Mouse (Mus musculus) ES-E14 (cell line): ENCODE results near the gene Ppp1r9a.

Experiments
- CHD2 ChIP-seq: IDR thresholded peaks from 2 replicates; pipeline ENCODE4 v1.6.1; 2014; ENCODE audit warnings: mild to moderate bottlenecking, low read depth, low read length, inconsistent platforms
- HCFC1 ChIP-seq: IDR thresholded peaks from 2 replicates; pipeline ENCODE4 v1.6.1; 2012; ENCODE audit warnings: low read length, inconsistent platforms, borderline replicate concordance; ENCODE audit not compliant: insufficient read depth
- MAFK ChIP-seq: IDR thresholded peaks from 2 replicates; pipeline ENCODE4 v1.6.1; 2014; ENCODE audit warnings: mild to moderate bottlenecking, low read depth, low read length, inconsistent platforms; ENCODE audit not compliant: insufficient read depth
- ZC3H11A ChIP-seq: IDR thresholded peaks from 2 replicates; pipeline ENCODE4 v1.6.1; 2012; ENCODE audit warnings: low read depth, mild to moderate bottlenecking, inconsistent platforms, low read length, borderline replicate concordance

DNA sequence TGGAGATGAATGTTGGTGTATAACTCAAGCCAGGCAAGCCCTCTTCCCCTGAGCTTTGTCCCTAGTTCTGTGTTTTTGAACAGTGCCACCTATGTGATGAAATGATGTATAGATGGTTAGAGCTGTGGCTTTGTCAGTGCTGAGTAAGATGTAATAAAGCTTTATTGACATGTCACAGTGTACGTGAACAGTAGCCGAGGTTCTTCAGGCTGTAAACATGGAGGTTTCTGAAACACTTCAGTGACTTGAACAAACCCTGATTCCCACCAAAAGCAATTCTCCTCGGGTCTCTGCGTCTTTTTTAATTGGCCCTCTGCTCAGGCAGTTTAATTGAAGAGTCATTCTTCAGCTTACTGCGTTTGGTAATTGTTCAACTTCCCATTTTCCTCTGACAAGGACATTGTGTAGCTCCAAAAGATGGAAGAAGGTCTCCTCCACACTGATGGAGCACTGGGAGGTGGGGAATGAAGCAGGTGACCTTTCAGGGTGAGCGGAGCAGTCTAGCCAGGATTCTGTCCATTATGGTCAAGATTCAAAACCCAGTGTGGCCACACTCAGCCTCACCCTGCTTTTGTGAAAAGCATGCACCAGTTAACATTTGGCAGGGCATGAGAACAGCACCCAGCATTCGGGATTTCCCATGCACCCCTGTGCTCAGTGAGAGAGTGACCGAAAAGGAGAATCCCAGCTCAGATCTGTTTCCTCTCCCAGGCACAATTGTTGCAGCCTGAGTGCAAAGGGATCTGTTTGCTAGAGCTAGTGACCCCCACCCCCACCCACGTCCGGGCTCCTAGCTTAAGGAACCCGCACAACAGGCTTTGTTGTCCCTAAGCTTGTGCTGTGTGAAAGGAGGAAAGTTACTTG, 108.1 kb downstream of the Ppp1r9a start:
- TF ChIP-seq ZC3H11A (no peak), MAFK (no peak), HCFC1 (no peak), CHD2 (no peak)
